Mouse (Mus musculus): ENCODE data around the gene Txndc5.

Txndc5 gene

DNA sequence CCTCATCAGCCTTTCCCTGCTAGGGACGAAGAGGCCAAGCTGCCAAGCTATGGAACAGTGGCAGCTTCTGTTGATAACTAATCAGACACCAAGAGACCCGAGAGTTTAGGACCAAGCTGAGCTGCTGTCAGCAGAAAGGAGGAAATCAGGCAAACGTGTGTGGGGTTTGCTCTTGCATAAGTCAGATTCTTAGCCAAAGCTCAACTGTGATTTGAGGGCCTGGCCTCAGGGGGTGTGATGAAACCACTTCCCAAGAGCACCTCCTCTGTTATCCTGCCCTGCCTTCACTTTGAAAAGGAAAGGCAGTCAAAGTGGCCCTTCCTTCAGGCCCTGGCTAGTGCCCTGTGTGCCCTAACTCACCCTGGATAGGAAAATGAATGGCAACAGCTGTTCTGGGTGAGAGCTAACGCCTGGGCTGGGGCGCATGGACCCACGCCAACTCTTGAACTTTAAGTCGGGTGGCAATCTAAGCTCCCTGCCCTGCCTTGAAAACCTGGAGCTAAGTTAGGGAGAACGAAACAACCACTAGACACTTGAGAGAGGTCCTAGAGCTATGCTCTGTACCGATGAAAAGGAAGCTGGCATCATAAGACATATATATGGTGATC, at the start of gene Txndc5:
Txndc5 (minus strand) TSS at position 138 of the 608 bp plus-strand sequence.
- DNase-seq (ENCODE audit: low spot score) = no peak

DNA sequence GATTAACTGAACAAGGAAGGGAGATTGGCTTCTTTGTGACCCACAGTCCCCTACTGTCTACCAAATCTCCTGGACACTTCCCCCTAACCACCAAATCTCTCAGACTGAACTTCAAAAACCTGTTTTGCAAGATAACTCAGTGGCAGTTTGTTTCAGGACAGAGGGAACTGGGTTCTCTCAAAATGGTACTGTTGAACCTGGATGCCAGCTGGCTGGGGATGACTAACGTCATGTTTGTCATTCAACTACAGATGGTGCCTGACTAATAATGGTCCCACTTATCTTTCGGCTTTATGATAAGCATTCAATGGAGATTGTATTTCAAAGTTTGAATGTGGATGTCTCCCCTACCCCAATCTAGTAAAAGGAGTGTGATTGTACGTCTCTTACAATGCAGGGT, 46.0 kb upstream of the Txndc5 start:
- DNase-seq (ENCODE audit: low spot score) = no peak

DNA sequence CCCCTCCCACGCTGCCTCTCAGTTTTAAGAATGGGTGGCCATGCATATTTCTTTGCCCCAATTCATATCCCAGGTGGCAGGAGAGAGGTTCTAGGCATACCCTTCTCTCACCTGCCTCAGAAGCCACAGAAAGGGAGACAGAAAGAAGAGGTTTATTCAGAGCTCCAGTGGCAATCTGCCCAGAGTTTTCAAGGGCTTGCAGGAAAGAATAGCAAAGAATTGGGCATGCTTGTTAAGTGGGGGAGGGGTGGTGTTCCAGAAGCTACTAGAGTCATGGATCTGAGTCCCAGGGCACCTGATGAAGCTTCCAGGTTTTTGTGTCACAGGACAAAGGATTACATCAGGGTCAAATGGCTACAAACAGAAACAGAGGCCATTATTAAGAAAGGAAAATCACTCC, 44.7 kb upstream of the Txndc5 start:
- DNase-seq (ENCODE audit: low spot score) = no peak

DNA sequence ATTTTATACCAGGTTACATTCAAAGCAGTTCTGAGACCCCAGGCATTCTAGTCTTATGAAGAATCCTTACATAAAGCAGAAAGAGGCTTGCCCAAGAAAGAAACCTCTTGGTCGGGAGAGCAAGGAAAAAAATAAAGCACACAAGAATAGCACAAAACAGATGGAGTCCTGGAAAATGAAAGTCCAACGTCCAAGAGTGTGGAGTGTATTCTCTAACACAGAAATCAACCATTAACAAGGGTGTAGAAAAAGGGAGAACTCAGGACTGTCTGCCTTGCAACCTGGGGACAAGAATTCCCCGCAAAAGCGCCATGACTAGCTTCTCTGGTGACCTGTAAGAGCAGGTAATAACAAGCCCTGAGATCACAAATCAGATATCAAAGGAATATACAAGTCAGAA, 36.6 kb upstream of the Txndc5 start:
- DNase-seq (ENCODE audit: low spot score) = no peak

DNA sequence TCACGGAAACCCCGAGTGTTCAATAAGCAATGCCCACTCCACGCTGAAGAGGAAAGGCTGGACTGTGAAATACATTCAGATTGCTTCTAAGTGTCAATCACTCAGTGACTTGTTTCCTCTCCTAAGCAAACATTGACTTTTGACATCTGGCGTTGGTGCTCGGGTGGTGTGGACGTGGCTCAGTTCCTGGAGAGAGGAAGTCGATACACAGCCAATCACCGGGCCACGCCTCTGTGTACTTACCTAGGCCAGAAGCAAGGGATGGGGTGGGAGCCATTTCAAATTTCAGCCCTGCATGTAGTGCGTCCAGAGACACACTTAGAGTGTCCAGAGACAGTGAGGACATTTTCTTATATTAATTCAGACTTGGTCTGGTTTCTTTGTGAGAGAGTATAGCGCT, 26.0 kb upstream of the Txndc5 start:
- DNase-seq (ENCODE audit: low spot score) = no peak

DNA sequence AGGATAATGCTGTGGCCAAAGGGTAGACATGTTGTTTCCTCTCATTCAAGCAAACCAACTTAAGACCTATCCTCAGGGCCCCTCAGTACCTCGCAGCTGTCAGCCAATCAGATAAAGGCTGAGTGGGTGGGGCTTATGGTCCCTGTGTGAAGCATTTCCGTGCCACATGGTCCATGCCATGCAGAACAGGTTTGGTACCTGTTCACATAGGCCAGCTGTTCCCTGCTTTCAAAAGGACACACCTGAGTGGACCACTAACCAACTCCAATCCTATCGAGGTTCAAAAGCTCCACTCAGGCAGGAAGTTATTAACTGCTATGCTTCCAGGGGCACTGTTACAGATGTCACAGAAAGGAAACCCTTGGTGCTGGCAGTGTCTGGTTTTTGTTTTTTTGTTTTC, 25.6 kb upstream of the Txndc5 start:
- DNase-seq (ENCODE audit: low spot score) = no peak

DNA sequence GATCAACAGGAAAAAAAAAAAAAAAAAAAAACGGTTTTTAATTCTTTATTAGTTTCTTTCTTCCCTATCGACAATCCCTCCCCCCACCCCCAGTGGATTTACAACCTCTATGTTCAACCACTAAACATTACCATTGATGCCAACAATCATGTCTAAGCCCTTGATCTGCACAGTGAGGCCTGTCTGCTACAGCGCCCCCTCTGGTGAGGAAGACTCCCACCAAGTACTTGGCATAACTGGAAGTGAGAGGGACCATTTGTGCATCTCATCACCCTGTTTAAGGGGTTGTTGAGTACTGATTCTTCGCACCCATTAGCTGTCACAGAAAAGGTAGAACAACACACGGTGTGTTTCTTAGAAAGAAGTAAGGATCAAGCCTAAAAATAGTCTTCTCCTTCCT, 20.1 kb upstream of the Txndc5 start:
- no peak for DNase-seq (ENCODE audit: low spot score)

DNA sequence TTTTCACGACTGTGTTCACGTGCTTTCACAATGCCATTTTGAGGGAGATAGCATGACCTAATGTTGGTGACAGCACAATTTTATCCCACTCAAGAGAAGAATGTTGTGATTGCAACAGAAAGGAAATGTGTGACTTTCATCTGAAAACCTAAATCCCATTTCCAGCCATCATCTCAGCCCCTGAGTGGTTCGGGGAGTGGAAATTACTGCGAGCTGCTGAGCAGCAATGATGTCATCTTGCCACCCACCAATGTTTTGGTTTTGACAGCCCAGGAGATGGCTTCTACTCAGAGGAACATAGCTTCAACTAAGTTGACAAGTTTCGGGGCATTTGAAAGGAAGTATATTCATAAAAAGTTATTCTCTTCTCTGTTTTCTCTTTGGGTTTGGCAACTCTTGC, 19.1 kb upstream of the Txndc5 start:
- DNase-seq (ENCODE audit: low spot score) = no peak

DNA sequence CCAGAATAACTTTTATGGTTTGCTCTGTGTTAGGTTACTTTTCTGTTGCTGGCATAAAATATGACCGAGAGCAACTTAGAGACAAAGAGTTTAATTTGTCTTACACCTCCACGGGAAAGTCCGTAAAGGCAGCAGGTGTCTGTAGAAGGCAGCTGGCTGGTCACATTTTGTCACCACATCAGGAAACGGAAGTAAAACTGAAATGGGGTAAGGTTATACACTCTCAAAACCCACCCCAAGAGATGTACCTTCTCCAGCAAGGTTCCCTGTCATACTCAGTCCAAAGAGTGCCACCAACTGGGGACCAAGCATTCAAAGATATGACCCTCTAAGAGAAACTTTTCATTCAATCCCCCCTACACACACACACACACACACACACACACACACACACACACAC, 18.1 kb upstream of the Txndc5 start:
- no peak for DNase-seq (ENCODE audit: low spot score)

DNA sequence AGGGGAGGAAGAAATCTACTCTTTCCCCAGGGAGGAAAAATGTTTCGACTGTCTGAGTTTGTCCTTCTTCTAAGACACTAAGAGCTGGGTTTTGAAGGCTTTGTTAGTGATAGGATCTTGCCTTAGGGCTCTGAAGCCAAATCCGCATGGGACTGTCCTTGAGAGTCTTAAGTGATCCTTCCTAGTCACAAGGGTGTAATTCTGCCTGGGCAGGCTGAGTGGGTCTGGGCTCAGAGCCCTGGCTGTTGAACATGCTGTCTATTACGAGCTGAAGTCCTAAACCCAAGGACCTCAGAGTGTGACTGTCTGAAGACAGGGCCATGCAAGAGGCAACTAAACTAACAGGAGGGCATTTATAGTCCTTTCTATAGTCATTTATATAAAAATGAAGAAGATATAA, 16.8 kb upstream of the Txndc5 start:
- DNase-seq (ENCODE audit: low spot score) = no peak

DNA sequence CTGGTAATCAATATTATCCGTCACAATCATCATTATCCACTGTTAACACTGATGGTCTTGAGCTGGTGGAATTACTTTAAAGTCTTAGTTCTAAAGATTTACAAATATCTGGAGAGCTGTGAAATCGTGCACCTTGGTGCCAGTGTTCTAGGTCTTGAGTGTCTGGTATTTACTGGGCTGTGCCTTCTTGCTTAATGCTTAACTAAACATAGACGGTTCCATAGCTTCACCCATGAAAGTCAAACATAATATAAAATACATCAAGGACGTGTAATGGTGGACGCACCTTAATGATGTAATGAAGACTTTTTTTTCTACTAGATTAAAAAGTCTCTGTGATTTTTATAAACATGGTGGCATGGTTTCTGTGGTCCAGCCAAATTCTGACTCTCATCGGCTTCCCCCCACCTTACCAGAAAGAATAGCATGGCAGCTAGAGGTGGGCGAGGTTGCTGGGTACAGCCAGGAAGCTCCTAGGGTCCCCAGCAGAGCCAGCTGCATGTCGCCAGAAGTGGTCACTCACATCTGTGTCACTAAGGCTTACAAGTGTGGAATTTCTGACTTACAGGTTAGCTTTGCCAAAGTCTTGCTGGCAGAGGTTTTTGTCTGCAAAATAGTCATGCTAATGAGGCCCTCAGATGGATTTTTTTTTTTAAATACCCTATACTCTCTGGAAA, 16.3 kb upstream of the Txndc5 start:
- no peak for DNase-seq (ENCODE audit: low spot score)

DNA sequence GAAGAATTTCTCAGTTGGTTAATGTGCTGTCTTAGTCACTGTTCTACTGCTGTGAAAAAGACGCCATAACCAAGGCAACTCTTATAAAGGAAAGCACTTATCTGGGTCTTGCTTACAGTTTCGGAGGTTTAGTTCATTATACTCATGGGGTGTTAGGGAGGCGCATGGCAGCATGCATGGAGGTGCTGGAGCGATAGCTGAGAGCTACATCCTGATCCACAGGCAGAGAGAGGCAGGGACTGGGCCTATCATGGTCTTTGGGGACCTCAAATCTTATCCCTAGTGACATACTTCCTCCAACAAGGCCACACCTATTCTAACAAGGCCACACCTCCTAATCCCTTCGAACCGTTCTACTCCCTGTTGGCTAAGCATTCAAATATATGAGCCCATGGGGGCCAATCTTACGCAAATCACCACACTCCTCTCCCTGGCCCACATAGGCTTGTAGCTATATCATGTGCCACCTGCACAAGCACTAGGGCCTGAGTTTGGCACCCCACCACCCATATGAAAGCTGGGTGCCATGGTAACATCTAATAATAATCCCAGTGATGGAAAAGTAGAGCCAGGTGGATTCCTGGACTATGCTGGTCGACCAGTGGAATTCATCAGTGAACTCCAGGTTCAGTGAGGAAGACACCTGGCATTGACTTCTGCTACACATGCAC, 15.0 kb upstream of the Txndc5 start:
- DNase-seq (ENCODE audit: low spot score) = no peak

DNA sequence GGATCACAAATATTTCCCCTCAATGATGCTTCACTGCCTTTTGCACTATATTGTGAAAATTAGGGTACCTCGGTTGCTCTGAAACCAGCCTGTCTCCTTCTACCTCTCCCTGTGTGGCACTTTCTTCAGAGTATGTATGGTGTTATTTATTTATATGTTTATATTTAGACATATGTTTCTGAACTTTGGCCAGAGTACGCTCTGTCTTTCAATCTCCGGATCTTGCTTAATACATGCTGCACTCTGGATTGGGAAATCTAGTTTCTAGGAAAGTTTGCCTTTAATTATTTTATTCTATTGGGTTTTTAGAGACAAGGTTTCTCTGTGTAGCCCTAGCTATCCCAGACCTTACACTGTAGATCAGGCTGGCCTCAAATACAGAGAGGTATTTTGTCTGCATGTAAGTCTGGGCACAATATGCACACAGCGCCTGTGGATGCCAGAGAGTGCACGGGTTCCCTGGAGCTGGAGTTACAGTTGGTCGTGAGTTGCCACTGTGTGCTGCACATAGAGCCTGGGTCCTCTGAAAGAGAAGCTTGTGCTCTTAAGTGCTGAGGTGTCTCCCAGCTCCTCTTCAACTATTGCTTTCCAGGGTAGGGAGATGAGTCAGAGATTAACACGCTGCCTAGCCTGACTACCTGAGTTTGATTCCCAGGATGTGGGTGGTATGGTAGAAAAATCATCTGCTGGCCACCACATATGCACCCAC, 10.7 kb upstream of the Txndc5 start:
- DNase-seq (ENCODE audit: low spot score) = no peak

DNA sequence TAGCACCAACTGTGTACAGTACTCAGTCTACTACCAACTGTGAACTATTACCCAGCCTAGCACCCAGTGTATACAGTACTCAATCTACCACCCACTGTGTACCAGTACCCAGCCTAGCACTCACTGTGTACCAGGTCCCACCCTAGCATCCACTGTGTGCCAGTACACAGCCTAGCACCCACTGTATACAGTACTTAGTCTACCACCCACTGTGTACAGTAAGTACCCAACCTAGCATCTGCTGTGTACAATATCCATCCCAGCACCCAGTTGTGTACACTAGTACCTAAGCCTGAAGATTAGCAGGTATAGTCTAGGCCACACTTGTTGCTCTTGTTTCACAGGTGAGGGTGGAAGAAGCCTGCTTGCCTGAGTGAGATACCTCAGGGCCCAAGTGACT, 8.9 kb upstream of the Txndc5 start:
- no peak for DNase-seq (ENCODE audit: low spot score)

DNA sequence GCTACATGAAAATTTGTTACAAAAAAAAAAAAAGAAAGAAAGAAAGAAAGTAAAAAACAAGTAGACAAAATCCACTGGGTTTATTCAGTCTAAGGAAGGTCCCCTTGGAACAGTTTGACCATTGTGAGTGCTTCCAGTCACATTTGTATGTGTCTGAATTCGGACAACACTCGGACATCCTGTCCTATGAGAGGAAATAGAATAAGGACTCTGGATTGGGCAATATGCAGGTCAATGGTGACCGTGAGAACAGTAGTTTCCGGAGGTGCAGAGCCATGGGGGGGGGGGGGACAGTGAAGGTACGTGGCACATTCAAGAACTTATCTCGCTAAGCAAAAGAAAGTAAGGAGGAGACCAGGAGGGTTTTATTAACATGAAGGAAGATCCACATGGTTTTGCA, 6.1 kb upstream of the Txndc5 start:
- no peak for DNase-seq (ENCODE audit: low spot score)

DNA sequence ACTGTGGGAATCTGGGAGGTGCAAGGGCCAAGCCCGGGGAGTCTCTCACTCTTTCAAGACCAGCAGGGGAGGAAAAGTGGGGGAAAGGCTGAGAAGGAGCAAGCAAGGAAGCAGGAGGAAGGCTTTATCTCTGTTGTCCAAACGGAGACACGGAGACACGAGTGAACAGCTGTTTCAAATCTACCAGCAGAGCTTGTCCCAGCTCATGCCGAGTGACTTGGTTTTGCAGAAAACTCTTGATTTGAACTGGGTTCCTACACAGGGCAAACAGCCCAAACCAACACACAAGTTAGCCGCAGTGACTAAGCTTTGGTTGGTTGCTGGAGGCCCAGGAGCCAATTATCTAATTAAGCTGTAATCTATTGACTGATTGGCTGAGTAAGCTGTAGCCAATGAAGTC, 5.4 kb upstream of the Txndc5 start:
- no peak for DNase-seq (ENCODE audit: low spot score)

DNA sequence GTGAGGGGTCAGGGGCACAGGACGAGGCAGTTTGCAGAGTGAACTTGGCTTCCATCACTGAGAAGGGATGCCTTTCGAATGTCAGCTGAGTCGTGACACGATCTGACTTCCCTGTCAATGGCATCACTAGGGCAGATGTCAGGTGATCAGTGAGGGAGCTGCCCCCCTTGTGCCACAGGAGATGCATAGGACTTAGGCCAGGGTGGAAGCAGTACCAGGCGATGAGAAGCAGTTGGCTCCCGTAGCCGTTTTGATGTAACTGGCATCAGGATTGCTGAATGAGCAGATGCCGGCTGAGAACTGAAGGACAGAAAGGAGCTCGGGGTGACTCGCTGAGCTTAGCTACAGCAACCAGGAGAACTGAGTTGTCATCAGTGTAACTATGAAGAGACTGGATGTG, 4.8 kb upstream of the Txndc5 start:
- no peak for DNase-seq (ENCODE audit: low spot score)

DNA sequence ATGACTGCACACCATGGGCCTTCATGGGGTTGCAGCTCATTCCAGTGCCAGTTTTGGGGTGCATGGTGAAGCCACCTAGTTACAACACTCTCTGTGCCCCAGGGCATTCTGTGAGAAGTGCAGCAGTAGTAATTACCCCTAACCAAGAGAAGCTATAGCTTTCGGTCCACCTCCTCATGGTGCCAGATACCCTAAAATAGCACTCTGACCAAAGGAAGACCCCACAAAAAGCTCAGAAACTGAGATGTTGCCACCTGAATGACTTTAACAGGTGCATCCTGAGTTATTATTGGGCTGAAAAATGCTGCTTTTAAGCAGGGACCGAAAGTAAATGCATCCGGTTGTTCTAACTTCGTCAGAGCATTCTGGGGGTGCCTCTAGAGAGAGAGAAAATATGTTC, 2.9 kb upstream of the Txndc5 start:
- no peak for DNase-seq (ENCODE audit: low spot score)

DNA sequence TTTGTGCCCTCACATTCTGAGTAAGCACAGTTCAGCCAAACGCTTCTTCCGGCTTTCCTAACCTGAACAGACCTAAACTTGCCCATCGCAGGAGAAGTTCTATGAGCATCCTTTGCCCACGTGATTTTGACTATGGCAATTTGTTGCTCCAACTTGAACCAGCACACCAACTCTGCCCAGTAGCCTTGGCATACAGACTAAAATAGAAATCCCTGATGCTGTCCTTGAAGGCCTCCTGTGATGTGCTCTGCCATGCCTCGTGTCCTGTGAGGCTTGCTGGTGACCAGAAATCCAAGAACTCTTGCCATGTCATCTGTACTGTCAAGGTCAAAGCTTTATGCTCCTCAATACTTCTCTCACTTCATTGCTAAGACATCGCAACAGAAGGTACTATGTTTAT, 952 bp upstream of the Txndc5 start:
- DNase-seq (ENCODE audit: low spot score) = no peak

DNA sequence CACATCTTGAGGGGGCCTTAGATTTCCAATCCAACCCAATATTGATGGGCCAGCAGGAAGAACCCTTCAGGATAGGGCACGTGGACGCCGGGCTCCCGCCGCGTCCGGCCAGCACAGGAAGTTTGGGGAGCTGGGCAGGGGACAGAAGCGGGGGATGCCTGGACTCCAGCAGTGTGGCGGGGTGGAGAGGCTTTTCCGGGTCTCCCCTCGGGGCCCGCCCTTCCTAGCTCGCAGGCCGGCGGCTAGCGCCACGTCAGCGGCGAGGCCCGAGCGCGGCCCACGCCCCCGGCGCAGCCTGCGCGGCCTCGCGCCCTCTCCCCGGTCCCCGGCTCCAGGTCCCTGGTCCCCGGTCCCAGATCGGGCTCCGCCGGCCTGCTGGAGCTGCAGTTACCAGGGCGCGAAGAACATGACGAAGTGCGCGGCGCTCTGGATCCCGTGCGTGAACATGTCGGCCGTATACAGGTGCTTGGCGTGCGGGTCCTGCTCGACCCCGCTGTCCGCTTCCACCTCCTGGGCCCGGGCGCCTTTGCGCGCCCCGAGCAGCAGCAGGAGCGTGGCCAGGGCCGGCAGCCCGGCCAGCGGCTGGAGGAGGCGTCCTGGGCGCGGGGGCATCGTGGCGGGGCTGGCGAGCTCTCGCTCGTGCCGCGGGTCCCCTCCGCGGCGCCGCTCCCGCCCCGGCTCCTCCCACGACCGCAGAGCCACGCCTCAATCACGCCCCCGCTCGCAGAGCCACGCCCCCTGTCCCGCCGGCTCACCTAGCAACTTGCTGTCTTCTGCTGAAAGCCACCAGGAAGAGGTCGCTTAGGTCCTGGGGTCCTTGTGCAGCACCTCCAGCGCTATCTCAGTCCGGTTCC, 600 bp downstream of the Txndc5 start:
- peak; percentile 87 for DNase-seq (ENCODE audit: low spot score)

DNA sequence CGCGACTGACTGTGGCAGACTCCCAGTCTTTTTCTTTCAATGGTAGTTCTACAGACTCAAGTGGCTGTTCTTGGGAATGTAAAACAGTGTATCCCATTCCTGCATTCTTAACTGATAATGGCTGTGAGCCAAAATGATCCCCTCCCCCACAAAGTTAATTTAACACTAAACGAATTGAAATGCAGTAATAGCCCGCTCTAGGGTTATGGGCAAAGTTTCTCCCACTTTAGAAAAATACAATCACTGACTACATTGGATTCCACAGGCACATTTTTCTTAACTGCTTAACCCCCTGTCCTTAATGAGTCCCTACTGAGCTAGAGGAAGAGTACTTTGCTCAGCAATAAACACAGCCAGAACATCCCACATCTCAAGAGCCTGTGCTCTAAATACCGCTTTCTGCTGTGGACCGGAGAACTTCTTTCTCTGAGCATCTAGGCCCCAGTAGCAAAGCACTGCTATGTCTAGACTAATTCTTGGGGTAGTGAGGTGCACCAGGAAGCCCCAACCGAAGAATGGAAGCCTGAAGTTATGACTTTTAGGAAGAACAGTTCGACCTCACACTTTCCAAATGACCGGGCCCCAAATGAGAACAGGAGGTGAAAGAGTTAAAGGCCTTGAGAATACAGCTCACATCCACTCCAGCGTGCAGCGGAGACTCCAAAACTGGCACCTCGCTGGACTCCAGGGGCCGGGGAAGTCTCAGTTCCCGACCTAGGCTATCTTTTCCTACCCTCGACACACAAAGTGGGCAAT, 1.4 kb downstream of the Txndc5 start:
- DNase-seq (ENCODE audit: low spot score) = peak; percentile 37

All from retina, embryonic 14.5 days (tissue).